Mouse (Mus musculus) liver, embryonic 14 days (tissue): ENCODE measurements around the gene Prpf39. TPM values are rescaled to one million over a fixed set of nuclear protein-coding genes. Genes with fewer than 3 reads are reported as not detected.

ENCODE experiments used
- polyA plus RNA-seq: library from polyadenylated mRNA; depleted of rRNA; stranded (reverse); fragments of >200 nt; gene quantifications from 2 replicates; pipeline ENCODE4 v1.2.3, GENCODE M21; 2012; rRNA removed

Gene Prpf39
- 10.2 and 11.5 TPM in 2 replicates for polyA plus RNA-seq

GRCm38 (mm10) chr12:65036190-65036870, at the start of gene Prpf39:
TSS of gene Prpf39 (plus strand) at chr12:65036333.

GRCm38 (mm10) chr12:65073611-65074178, 37.6 kb downstream of the Prpf39 start, which contains the start of gene Fkbp3:
TSS of gene Fkbp3 (minus strand) at chr12:65074007.

GRCm38 (mm10) chr12:65075085-65075732, 39.1 kb downstream of the Prpf39 start, which contains the start of gene Fancm:
TSS of gene Fancm (plus strand) at chr12:65075603.

Other genes starting within 250 kb of the Prpf39 start
- 0.50 and 0.68 TPM in 2 replicates for gene Gm527, start 118.4 kb upstream of the Prpf39 start, polyA plus RNA-seq
- 1.8 and 2.0 TPM in 2 replicates for gene Klhl28, start 70.8 kb upstream of the Prpf39 start, polyA plus RNA-seq
- gene Togaram1, start 70.5 kb upstream of the Prpf39 start, polyA plus RNA-seq, result 4.0 and 5.0 TPM in 2 replicates
- gene Fkbp3, start 37.7 kb downstream of the Prpf39 start, polyA plus RNA-seq, result 76.6 and 79.8 TPM in 2 replicates
- gene Fancm, start 39.3 kb downstream of the Prpf39 start, polyA plus RNA-seq, result 5.3 and 5.5 TPM in 2 replicates
- gene Mis18bp1, start 136.3 kb downstream of the Prpf39 start, polyA plus RNA-seq, result 16.7 and 16.9 TPM in 2 replicates
- gene Wdr20rt, start 189.2 kb downstream of the Prpf39 start, polyA plus RNA-seq, result not detected in 2 replicates